Mouse (Mus musculus) midbrain, embryonic 14.5 days (tissue): ENCODE measurements at regions not wholly inside any gene's neighbourhood (a gene's known extent, or its start where the extent isn't known, plus 50 kb on each side); places are given as distances from the start of the nearest gene placed in this dataset.
"Not testable (repeated sequence)": the region's sequence is repeated elsewhere in the genome, so short reads cannot be mapped to it uniquely, and the experiment has no call there.

ENCODE experiments used
- ATAC-seq: fragments of 200-750 bp; cut with Nextera tagmentation; 2 replicates; pipeline ENCODE4 v1.8.0; 2017; ENCODE audit warnings: moderate number of reproducible peaks, moderate library complexity; ENCODE audit not compliant: low FRiP score, low TSS enrichment
- DNase-seq: peaks from one replicate; pipeline ENCODE4 v3.0.0-alpha.2; 2015
- H3K27ac ChIP-seq: fragments of 300-500 bp; sonication (generic); replicated peaks from 2 replicates; pipeline ENCODE4 v1.5.1; 2014; ENCODE audit warnings: mild to moderate bottlenecking, low read depth, low read length, moderate library complexity
- H3K27me3 ChIP-seq: fragments of 300-500 bp; sonication (generic); 2 replicates; pipeline ENCODE4 v1.6.1; 2014; ENCODE audit warnings: low read length, control low read depth, mixed read lengths; ENCODE audit not compliant: control insufficient read depth, insufficient read depth
- H3K36me3 ChIP-seq: fragments of 300-500 bp; sonication (generic); 2 replicates; pipeline ENCODE4 v1.6.1; 2014; ENCODE audit warnings: low read length, control low read depth; ENCODE audit not compliant: control insufficient read depth, insufficient read depth
- H3K4me1 ChIP-seq: fragments of 300-500 bp; sonication (generic); 2 replicates; pipeline ENCODE4 v1.6.1; 2014; ENCODE audit warnings: mild to moderate bottlenecking, antibody characterized with exemption, low read length, control low read depth; ENCODE audit not compliant: control insufficient read depth, insufficient read depth
- H3K4me2 ChIP-seq: fragments of 300-500 bp; sonication (generic); 2 replicates; pipeline ENCODE4 v1.6.1; 2014; ENCODE audit warnings: mild to moderate bottlenecking, low read length, moderate library complexity
- H3K4me3 ChIP-seq: fragments of 300-500 bp; sonication (generic); replicated peaks from 2 replicates; pipeline ENCODE4 v1.5.1; 2014; ENCODE audit warnings: low read depth, low read length
- H3K9ac ChIP-seq: fragments of 300-500 bp; sonication (generic); replicated peaks from 2 replicates; pipeline ENCODE4 v1.6.1; 2014; ENCODE audit warnings: mild to moderate bottlenecking, low read length, moderate library complexity
- H3K9me3 ChIP-seq: fragments of 300-500 bp; sonication (generic); 2 replicates; pipeline ENCODE4 v1.6.1; 2016; ENCODE audit warnings: low read length, control low read depth, mixed read lengths; ENCODE audit not compliant: control insufficient read depth
- WGBS: fragments of 180-500 bp; shearing (Covaris S2); extraction: QIAGEN DNeasy Blood & Tissue Kit; methylation state at CpG from one replicate; pipeline ENCODE4 v1.1.7; 2014; 5-methylcytosine and 5-hydroxymethylcytosine counted together

DNA sequence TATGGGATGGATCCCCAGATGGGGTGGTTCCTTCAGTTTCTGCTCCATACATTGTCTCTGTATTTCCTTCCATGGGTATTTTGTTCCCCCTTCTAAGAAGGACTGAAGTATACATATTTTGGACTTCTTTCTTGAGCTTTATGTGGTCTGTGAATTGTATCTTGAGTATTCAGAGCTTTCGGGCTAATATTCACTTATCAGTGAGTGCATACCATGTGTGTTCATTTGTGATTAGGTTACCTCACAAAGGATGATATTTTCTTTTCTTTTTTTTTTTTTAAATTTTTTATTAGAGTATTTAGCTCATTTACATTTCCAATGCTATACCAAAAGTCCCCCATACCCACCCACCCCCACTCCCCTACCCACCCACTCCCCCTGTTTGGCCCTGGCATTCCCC is 657.8 kb downstream of the Kcnt2 start:
- not testable (repeated sequence) for H3K27me3 ChIP-seq, H3K4me3 ChIP-seq, H3K36me3 ChIP-seq, H3K9me3 ChIP-seq, H3K4me1 ChIP-seq, H3K27ac ChIP-seq, H3K4me2 ChIP-seq, ATAC-seq, H3K9ac ChIP-seq, DNase-seq
- WGBS, result 87% methylated on average over 1 of the region's 1 CpGs

- 77% methylated on average over 2 of the region's 2 CpGs for WGBS
- Histone ChIP-seq H3K4me1 (no peaks in the 10 kb centered on the region), H3K27me3 (no peaks in the 10 kb centered on the region), H3K27ac (no peak overlapping the region), H3K9me3 (no peaks in the 10 kb centered on the region), H3K4me2 (no peak overlapping the region), H3K36me3 (no peaks in the 10 kb centered on the region), H3K4me3 (no peak overlapping the region), H3K9ac (no peak overlapping the region)
- ATAC-seq (no peak), DNase-seq (no peak)
Observed at GRCm38 (mm10) chr1:140913566-140913965, 667.6 kb downstream of the Kcnt2 start.

GRCm38 (mm10) chr1:140940348-140940747 is 694.4 kb downstream of the Kcnt2 start:
- ATAC-seq, result no peak
- peak; percentile 47 for DNase-seq
- H3K27ac ChIP-seq, result no peak overlapping the region
- no peaks in the 10 kb centered on the region for H3K27me3 ChIP-seq
- H3K9me3 ChIP-seq, result no peaks in the 10 kb centered on the region
- H3K4me2 ChIP-seq, result no peak overlapping the region
- 58% methylated on average over 4 of the region's 4 CpGs for WGBS
- H3K4me3 ChIP-seq, result no peak overlapping the region
- no peak overlapping the region for H3K9ac ChIP-seq
- no peaks in the 10 kb centered on the region for H3K36me3 ChIP-seq
- no peaks in the 10 kb centered on the region for H3K4me1 ChIP-seq

DNA sequence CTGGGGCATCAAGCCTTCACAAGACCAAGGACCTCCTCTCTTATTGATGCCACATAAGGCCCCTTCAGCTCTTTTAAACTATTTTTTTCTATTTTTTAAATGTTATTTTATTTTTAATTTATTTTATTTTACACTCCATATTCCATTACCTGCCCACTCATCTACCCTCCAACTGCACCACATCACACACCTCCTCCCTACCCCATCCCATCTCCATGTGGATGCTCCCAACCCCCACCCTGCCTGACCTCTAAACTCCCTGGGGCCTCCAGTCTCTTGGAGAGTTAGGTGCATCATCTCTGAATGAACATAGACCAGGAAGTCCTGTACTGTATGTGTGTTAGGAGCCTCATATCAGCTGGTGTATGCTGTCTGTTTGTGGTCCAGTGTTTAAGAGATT is 712.9 kb downstream of the Kcnt2 start:
- Histone ChIP-seq H3K4me1 (no peaks in the 10 kb centered on the region), H3K4me3 (no peak overlapping the region), H3K36me3 (no peaks in the 10 kb centered on the region), H3K9me3 (no peaks in the 10 kb centered on the region), H3K4me2 (no peak overlapping the region), H3K27me3 (no peaks in the 10 kb centered on the region), H3K27ac (no peak overlapping the region), H3K9ac (no peak overlapping the region)
- ATAC-seq, result no peak
- DNase-seq, result no peak

- Histone ChIP-seq H3K4me3 (no peak overlapping the region), H3K27ac (no peak overlapping the region), H3K9ac (no peak overlapping the region), H3K27me3 (no peaks in the 10 kb centered on the region), H3K4me1 (no peaks in the 10 kb centered on the region), H3K9me3 (no peaks in the 10 kb centered on the region), H3K4me2 (no peak overlapping the region), H3K36me3 (no peaks in the 10 kb centered on the region)
- 79% methylated on average over 3 of the region's 3 CpGs for WGBS
- ATAC-seq (no peak), DNase-seq (no peak)
Observed at GRCm38 (mm10) chr1:141001821-141002220, 755.9 kb downstream of the Kcnt2 start.
